Mouse (Mus musculus): ENCODE measurements around the gene Hck. TPM values are rescaled to one million over a fixed set of nuclear protein-coding genes. Genes with fewer than 3 reads are reported as not detected.
A peak's percentile ranks its signal among the peaks of the same experiment; 100 is the strongest.

The Hck gene
- total RNA-seq, 2 experiments from 2014 or later = 0.20 to 0.30 TPM

- no peak for DNase-seq
- intact Hi-C loops (cut with DNase I) = no loop called here
Observed at GRCm38 (mm10) chr2:153089316-153089715, 19.0 kb upstream of the Hck start.

- DNase-seq = no peak
- intact Hi-C loops (cut with DNase I) = no loop called here
Observed at GRCm38 (mm10) chr2:153090551-153091165, 17.6 kb upstream of the Hck start.

- DNase-seq = no peak
- intact Hi-C loops (cut with DNase I) = no loop called here
Observed at GRCm38 (mm10) chr2:153107046-153107766, 1.1 kb upstream of the Hck start.

GRCm38 (mm10) chr2:153107802-153108201 lies 466 bp upstream of the Hck start:
- intact Hi-C loops (cut with DNase I) = no loop called here
- DNase-seq = no peak

- intact Hi-C loops (cut with DNase I) = no loop called here
- DNase-seq = no peak
Observed at GRCm38 (mm10) chr2:153109596-153109995, 1.3 kb downstream of the Hck start.

- intact Hi-C loops (cut with DNase I) = no loop called here
- no peak for DNase-seq
Observed at GRCm38 (mm10) chr2:153111298-153111697, 3.0 kb downstream of the Hck start.

GRCm38 (mm10) chr2:153115679-153116081 lies 7.4 kb downstream of the Hck start:
- no peak for DNase-seq
- intact Hi-C loops (cut with DNase I) = no loop called here

- intact Hi-C loops (cut with DNase I) = no loop called here
- DNase-seq = no peak
Observed at GRCm38 (mm10) chr2:153117051-153117486, 8.8 kb downstream of the Hck start.

- DNase-seq = no peak
- intact Hi-C loops (cut with DNase I) = no loop called here
Observed at GRCm38 (mm10) chr2:153119488-153119887, 11.2 kb downstream of the Hck start.

- DNase-seq = no peak
- intact Hi-C loops (cut with DNase I) = no loop called here
Observed at GRCm38 (mm10) chr2:153120126-153120525, 11.9 kb downstream of the Hck start.

- intact Hi-C loops (cut with DNase I) = no loop called here
- DNase-seq = no peak
Observed at GRCm38 (mm10) chr2:153121821-153122615, 13.8 kb downstream of the Hck start.

- intact Hi-C loops (cut with DNase I) = no loop called here
Observed at GRCm38 (mm10) chr2:153122701-153123100, 14.4 kb downstream of the Hck start.

GRCm38 (mm10) chr2:153125875-153126274 lies 17.6 kb downstream of the Hck start:
- intact Hi-C loops (cut with DNase I) = no loop called here

More at GRCm38 (mm10) chr2:153122701-153123100, 14.4 kb downstream of the Hck start:
- no peak for DNase-seq

GRCm38 (mm10) chr2:153131019-153131418 lies 22.8 kb downstream of the Hck start:
- no peak for DNase-seq
- intact Hi-C loops (cut with DNase I) = no loop called here

More at GRCm38 (mm10) chr2:153125875-153126274, 17.6 kb downstream of the Hck start:
- DNase-seq = no peak

GRCm38 (mm10) chr2:153134237-153134636 lies 26.0 kb downstream of the Hck start:
- intact Hi-C loops (cut with DNase I) = no loop called here

GRCm38 (mm10) chr2:153136211-153136610 lies 27.9 kb downstream of the Hck start:
- intact Hi-C loops (cut with DNase I) = no loop called here

More at GRCm38 (mm10) chr2:153134237-153134636, 26.0 kb downstream of the Hck start:
- no peak for DNase-seq

GRCm38 (mm10) chr2:153139158-153139557 lies 30.9 kb downstream of the Hck start:
- intact Hi-C loops (cut with DNase I) = no loop called here

More at GRCm38 (mm10) chr2:153136211-153136610, 27.9 kb downstream of the Hck start:
- DNase-seq = no peak

GRCm38 (mm10) chr2:153139996-153140613 lies 31.8 kb downstream of the Hck start:
- DNase-seq = no peak
- intact Hi-C loops (cut with DNase I) = loop anchor here (5.0 kb wide), 1 partner anchor 93 kb away; no protein-coding TSS in a partner anchor

More at GRCm38 (mm10) chr2:153139158-153139557, 30.9 kb downstream of the Hck start:
- DNase-seq = no peak

GRCm38 (mm10) chr2:153142620-153143199 lies 34.4 kb downstream of the Hck start:
- DNase-seq = peak in 1 of 2 experiments; percentile 26
- intact Hi-C loops (cut with DNase I) = loop anchor here (5.0 kb wide), 1 partner anchor 95 kb away; no protein-coding TSS in a partner anchor

- intact Hi-C loops (cut with DNase I) = loop anchor here (5.0 kb wide), 2 partner anchors 97 to 442 kb away; partner anchors contain the start of genes Plagl2 and Pofut1
- DNase-seq = no peak
Observed at GRCm38 (mm10) chr2:153145346-153145745, 37.1 kb downstream of the Hck start.

Data from gastrocnemius, postnatal 36 days (tissue).